Mouse (Mus musculus) ES-Bruce4 (cell line): ENCODE measurements around the gene Renbp. TPM values are rescaled to one million over a fixed set of nuclear protein-coding genes. Genes with fewer than 3 reads are reported as not detected.

ENCODE experiments used
- H3K27ac ChIP-seq: 2 replicates; pipeline ENCODE4 v1.5.1; 2012; ENCODE audit warnings: low read length, inconsistent platforms; ENCODE audit not compliant: insufficient read depth
- H3K27me3 ChIP-seq: 2 replicates; pipeline ENCODE4 v1.6.1; 2012; ENCODE audit warnings: mild to moderate bottlenecking, low read length, inconsistent platforms; ENCODE audit not compliant: control insufficient read depth, poor library complexity, insufficient read depth, severe bottlenecking
- H3K36me3 ChIP-seq: 2 replicates; pipeline ENCODE4 v1.6.1; 2012; ENCODE audit warnings: inconsistent platforms, mild to moderate bottlenecking, low read length, moderate library complexity; ENCODE audit not compliant: control insufficient read depth, poor library complexity, insufficient read depth, severe bottlenecking
- H3K4me1 ChIP-seq: one replicate; pipeline ENCODE4 v1.8.1; 2011; ENCODE audit warnings: low read length; ENCODE audit not compliant: control insufficient read depth, insufficient read depth
- H3K4me3 ChIP-seq: 2 replicates; pipeline ENCODE4 v1.5.1; 2011; ENCODE audit warnings: low read depth, mild to moderate bottlenecking, low read length
- H3K9ac ChIP-seq: 2 replicates; pipeline ENCODE4 v1.6.1; 2012; ENCODE audit warnings: low read depth, mild to moderate bottlenecking, inconsistent platforms; ENCODE audit not compliant: poor library complexity, severe bottlenecking
- H3K9me3 ChIP-seq: replicated peaks from 2 replicates; pipeline ENCODE4 v1.6.1; 2012; ENCODE audit warnings: mild to moderate bottlenecking, low read length, inconsistent platforms; ENCODE audit not compliant: control insufficient read depth, poor library complexity, insufficient read depth, severe bottlenecking
- CTCF ChIP-seq: IDR thresholded peaks from one replicate; pipeline ENCODE4 v1.8.1; 2011; ENCODE audit warnings: low read depth, low read length
- EP300 ChIP-seq: IDR thresholded peaks from 2 replicates; pipeline ENCODE4 v1.6.1; 2011; ENCODE audit warnings: low read depth, low read length; ENCODE audit not compliant: insufficient read depth
- POLR2A ChIP-seq: IDR thresholded peaks from one replicate; pipeline ENCODE4 v1.8.1; 2011; ENCODE audit warnings: low read length; ENCODE audit not compliant: insufficient read depth
- polyA plus RNA-seq: library from polyadenylated mRNA; stranded (reverse); fragments of >200 nt; gene quantifications from 2 replicates; pipeline ENCODE4 v1.2.4, GENCODE M21; 2011; ENCODE audit warnings: low read depth; ENCODE audit not compliant: missing spikeins, insufficient read depth, insufficient read length

Gene Renbp
- polyA plus RNA-seq, 1 experiment, result 79.7 TPM

- Histone ChIP-seq H3K4me1 (no peaks in the 10 kb centered on the region), H3K4me3 (peak overlapping the region; percentile 97), H3K27ac (no peak overlapping the region), H3K27me3 (no peaks in the 10 kb centered on the region), H3K9me3 (no peaks in the 10 kb centered on the region), H3K36me3 (no peaks in the 10 kb centered on the region), H3K9ac (peak overlapping the region; percentile 21)
- no peak for TF ChIP-seq EP300
Measured at GRCm38 (mm10) chrX:73880194-73881035, 50.2 kb downstream of the Renbp start.

- no peaks in the 10 kb centered on the region for H3K4me1 ChIP-seq
- no peaks in the 10 kb centered on the region for H3K9me3 ChIP-seq
- no peaks in the 10 kb centered on the region for H3K36me3 ChIP-seq
- no peaks in the 10 kb centered on the region for H3K27me3 ChIP-seq
- H3K27ac ChIP-seq, result no peak overlapping the region
- no peak overlapping the region for H3K4me3 ChIP-seq
- no peak for TF ChIP-seq EP300
- TF ChIP-seq POLR2A, result no peak
- no peak for TF ChIP-seq CTCF
- no peak overlapping the region for H3K9ac ChIP-seq
Measured at GRCm38 (mm10) chrX:73877014-73877413, 53.6 kb downstream of the Renbp start.

- Histone ChIP-seq H3K4me1 (no peaks in the 10 kb centered on the region), H3K27me3 (no peaks in the 10 kb centered on the region), H3K27ac (no peak overlapping the region), H3K9me3 (no peaks in the 10 kb centered on the region), H3K36me3 (no peaks in the 10 kb centered on the region), H3K4me3 (no peak overlapping the region), H3K9ac (no peak overlapping the region)
- TF ChIP-seq CTCF (no peak), EP300 (no peak), POLR2A (no peak)
Measured at GRCm38 (mm10) chrX:73875881-73876280, 54.8 kb downstream of the Renbp start.

Other genes starting within 250 kb of the Renbp start
- 120 and 123 TPM in 2 replicates for gene Bcap31, start 214.7 kb downstream of the Renbp start, polyA plus RNA-seq
- gene Abcd1, start 214.3 kb downstream of the Renbp start, polyA plus RNA-seq, result 8.0 and 10.3 TPM in 2 replicates
- not detected in 2 replicates for gene Plxnb3, start 173.8 kb downstream of the Renbp start, polyA plus RNA-seq
- gene Srpk3, start 156.4 kb downstream of the Renbp start, polyA plus RNA-seq, result not detected in 2 replicates
- 147 and 151 TPM in 2 replicates for gene Idh3g, start 144.0 kb downstream of the Renbp start, polyA plus RNA-seq
- 108 and 132 TPM in 2 replicates for gene Ssr4, start 143.8 kb downstream of the Renbp start, polyA plus RNA-seq
- gene Pdzd4, start 105.9 kb downstream of the Renbp start, polyA plus RNA-seq, result 22.0 and 24.1 TPM in 2 replicates
- gene Avpr2, start 38.7 kb downstream of the Renbp start, polyA plus RNA-seq, result not detected in 2 replicates
- gene L1cam, start 34.7 kb downstream of the Renbp start, polyA plus RNA-seq, result 3.4 and 4.5 TPM in 2 replicates
- 3.5 and 4.7 TPM in 2 replicates for gene Arhgap4, start 9.0 kb downstream of the Renbp start, polyA plus RNA-seq
- gene Naa10, start 8.9 kb downstream of the Renbp start, polyA plus RNA-seq, result 77.1 and 87.9 TPM in 2 replicates
- 91.4 and 96.4 TPM in 2 replicates for gene Hcfc1, start 35.5 kb upstream of the Renbp start, polyA plus RNA-seq
- gene Irak1, start 93.1 kb upstream of the Renbp start, polyA plus RNA-seq, result 35.1 and 35.4 TPM in 2 replicates
- not detected in 2 replicates for gene Opn1mw, start 196.6 kb upstream of the Renbp start, polyA plus RNA-seq
- 21.5 and 22.7 TPM in 2 replicates for gene Mecp2, start 204.5 kb upstream of the Renbp start, polyA plus RNA-seq
- gene Tex28, start 237.0 kb upstream of the Renbp start, polyA plus RNA-seq, result not detected in 2 replicates
- gene Tktl1, start 246.4 kb upstream of the Renbp start, polyA plus RNA-seq, result not detected in 2 replicates